Mouse (Mus musculus): Measurements from ENCODE around the gene Omg. TPM values are rescaled to one million over a fixed set of nuclear protein-coding genes. Genes with fewer than 3 reads are reported as not detected.

Gene Omg
- 0.88 and 1.3 TPM in 2 replicates for total RNA-seq (2023)

DNA sequence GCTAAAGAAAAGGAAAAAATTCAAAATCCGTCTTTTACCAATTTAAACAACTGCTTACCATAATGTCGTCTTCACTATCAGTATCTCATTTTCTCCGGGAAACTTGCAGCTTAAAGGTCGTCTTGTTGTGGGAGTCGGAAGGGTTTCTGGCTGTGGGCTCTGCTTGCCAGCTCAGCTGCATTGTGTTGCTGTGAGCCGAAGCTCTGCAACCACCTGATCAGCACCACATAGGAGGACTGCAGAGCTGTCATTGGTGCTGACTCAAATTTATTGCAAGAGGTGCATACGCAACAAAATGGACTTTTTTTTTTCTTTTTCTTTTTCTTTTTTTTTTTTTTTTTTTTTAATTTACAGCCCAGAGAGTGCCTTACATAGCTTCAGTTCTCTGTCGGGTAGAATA, at the start of gene Omg:
Gene Omg (minus strand): TSS at position 240 of the 400 bp plus-strand sequence.

DNA sequence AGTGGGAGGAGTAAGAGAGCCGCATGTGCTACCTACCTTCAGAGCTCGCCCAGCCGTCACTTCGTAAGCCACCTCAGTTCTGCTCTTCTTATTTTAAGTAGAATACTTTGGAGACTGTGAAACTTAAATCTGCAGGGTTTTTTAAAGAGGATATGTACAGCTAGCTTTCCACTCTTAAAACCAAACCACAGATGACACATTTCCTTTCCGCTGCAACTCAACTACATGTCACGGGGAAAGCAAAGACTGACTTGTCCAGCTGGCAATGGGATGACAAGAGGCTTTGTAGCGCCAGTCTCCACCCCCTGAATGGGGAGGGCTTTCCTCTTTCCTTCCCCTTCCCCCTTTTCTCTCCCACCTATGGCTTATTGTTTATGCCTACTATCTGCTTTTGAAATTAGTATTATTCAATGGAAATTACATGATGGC, 26.5 kb upstream of the Omg start, which contains the start of the genes Evi2 and Evi2a:
Gene Evi2 (minus strand): TSS at position 257 of the 429 bp plus-strand sequence.
Gene Evi2a (minus strand): TSS at position 277 of the 429 bp plus-strand sequence.

GRCm38 (mm10) chr11:79523560-79524309, 19.9 kb upstream of the Omg start, which contains the start of gene Evi2b:
Evi2b (minus strand) TSS chr11:79523762.

Other genes starting within 250 kb of the Omg start
- gene Wsb1, start 249.4 kb downstream of the Omg start, total RNA-seq (2023) = 263 and 328 TPM in 2 replicates
- 0.77 and 4.8 TPM in 2 replicates for gene Gm9964, start 207.2 kb downstream of the Omg start, total RNA-seq (2023)
- 31.6 and 35.4 TPM in 2 replicates for gene Nf1, start 164.4 kb downstream of the Omg start, total RNA-seq (2023)
- gene Evi2b, start 19.7 kb upstream of the Omg start, total RNA-seq (2023) = 491 and 513 TPM in 2 replicates
- 23.8 and 30.0 TPM in 2 replicates for gene Evi2, start 26.5 kb upstream of the Omg start, total RNA-seq (2023)
- 123 and 144 TPM in 2 replicates for gene Evi2a, start 26.5 kb upstream of the Omg start, total RNA-seq (2023)
- 45.0 and 62.8 TPM in 2 replicates for gene Rab11fip4, start 87.1 kb upstream of the Omg start, total RNA-seq (2023)